Mouse (Mus musculus) stomach, postnatal 0 days (tissue): ENCODE data around the gene Tomm7.

Experiments used
- CTCF ChIP-seq: IDR thresholded peaks from 2 replicates; pipeline ENCODE4 v1.5.1; 2016; ENCODE audit warnings: antibody characterized with exemption, low read depth, mild to moderate bottlenecking, moderate library complexity
- EP300 ChIP-seq: optimal IDR thresholded peaks from 2 replicates; pipeline ENCODE3; 2016; ENCODE audit warnings: antibody characterized with exemption

GRCm38 (mm10) chr5:23826321-23827004 lies 17.5 kb downstream of the Tomm7 start:
- TF ChIP-seq CTCF (peak; percentile 84), EP300 (no peak)
